ENCODE assay signal across 8 mouse cellular contexts in the genomic region with DNA sequence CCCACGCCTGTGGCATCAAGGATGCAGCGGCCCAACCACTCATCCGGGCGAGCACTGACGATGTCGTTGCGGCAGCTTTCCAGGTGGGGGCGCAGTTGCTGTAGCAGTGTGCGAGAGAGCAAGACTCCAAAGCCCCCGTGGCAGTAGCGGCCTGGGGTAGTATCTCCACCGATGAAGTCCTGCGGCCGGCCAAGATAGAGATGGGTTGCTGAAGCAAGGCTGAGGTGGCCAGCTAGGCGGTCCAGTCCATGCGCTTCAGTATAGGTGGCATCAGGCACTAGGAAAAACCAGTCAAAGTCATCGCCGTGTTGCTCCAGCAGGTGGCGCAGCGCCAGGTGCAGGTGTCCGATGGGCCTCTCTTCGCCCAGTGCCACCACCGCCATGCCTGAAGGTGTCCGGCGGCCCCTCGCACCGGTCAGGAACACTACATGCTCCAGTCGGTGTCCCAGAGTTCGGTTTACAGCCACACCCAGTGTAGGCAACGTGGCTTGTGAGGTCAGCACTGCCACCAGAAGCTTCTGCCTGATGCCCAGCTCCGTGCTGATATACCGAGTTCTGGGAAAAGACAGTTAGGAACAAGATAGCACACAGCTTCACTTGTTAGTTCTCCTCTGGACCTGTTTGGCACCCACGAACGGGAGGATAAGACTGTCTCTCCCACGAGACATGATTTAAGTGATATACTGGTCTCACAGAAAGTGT. TPM values are rescaled to one million over a fixed set of nuclear protein-coding genes. Genes with fewer than 3 reads are reported as not detected.
A peak's percentile ranks its signal among the peaks of the same experiment; 100 is the strongest.
DNase-seq lines count a peak whose midpoint lies in the region; ATAC-seq and TF ChIP-seq lines count a peak whose summit lies in the region.

No protein-coding gene starts in this region.

- TF ChIP-seq EP300 in heart, postnatal 0 days (IDR thresholded peaks at IDR 0.05; ENCODE audit: low read depth): no peak

- peaks cover 23% of the 10 kb centered on the region for H3K36me3 ChIP-seq in erythroblast, embryonic 14.5 days (ENCODE audit: control insufficient read depth)
- H3K36me3 ChIP-seq in heart, postnatal 0 days (replicated peaks; ENCODE audit: control insufficient read depth, insufficient read depth, low read length): peaks cover 29% of the 10 kb centered on the region

- 12% methylated on average over 35 of the region's 35 CpGs for WGBS in heart, postnatal 0 days
- 16% methylated on average over 35 of the region's 35 CpGs for WGBS in lung, adult 2 months

- peak overlapping the region; percentile 42 for H3K4me3 ChIP-seq in erythroblast, embryonic 14.5 days (replicated peaks)
- no peak overlapping the region for H3K4me3 ChIP-seq in heart, postnatal 0 days (ENCODE audit: low read depth, low read length)
- H3K4me3 ChIP-seq in lung, adult 2 months (replicated peaks; ENCODE audit: extremely low read depth, low read depth, low read length): no peak overlapping the region

- no peak overlapping the region for H3K9ac ChIP-seq in heart, postnatal 0 days (replicated peaks; ENCODE audit: low read depth, low read length)

- H3K4me2 ChIP-seq in heart, postnatal 0 days (ENCODE audit: low read depth, low read length): peak overlapping the region; percentile 30

- no peak for TF ChIP-seq POLR2A in lung, adult 2 months (IDR thresholded peaks at IDR 0.05; ENCODE audit: borderline replicate concordance, extremely low read depth, low read depth, low read length)

- TF ChIP-seq CTCF in heart, postnatal 0 days (IDR thresholded peaks at IDR 0.05; ENCODE audit: low read depth): peak; percentile 56
- TF ChIP-seq CTCF in lung, adult 2 months (IDR thresholded peaks at IDR 0.05; ENCODE audit: insufficient read depth, low read length): peak; percentile 62

- DNase-seq in CD8-positive naive resting alpha-beta T cell, adult 2 months (ENCODE audit: low read depth in 2 of 2, low spot score in 2 of 2): peak; percentile 75 to 80
- DNase-seq in brain, adult 2 months (ENCODE audit: low read depth, low spot score): peak; percentile 90
- peak; percentile 64 for DNase-seq in heart, postnatal 0 days (ENCODE audit: low spot score)
- peak; percentile 93 to 95 for DNase-seq in kidney, postnatal 4 days
- peak; percentile 86 for DNase-seq in lung, adult 2 months
- DNase-seq in testis, postnatal 14 days (ENCODE audit: low spot score): peak; percentile 84

- peaks cover 32% of the 10 kb centered on the region for H3K4me1 ChIP-seq in erythroblast, embryonic 14.5 days (ENCODE audit: control insufficient read depth)
- peaks cover 7% of the 10 kb centered on the region; the same call in 1 of the 2 replicates for H3K4me1 ChIP-seq in heart, postnatal 0 days (ENCODE audit: control insufficient read depth, insufficient read depth)
- peaks cover 14% of the 10 kb centered on the region; the same call in 1 of the 2 replicates for H3K4me1 ChIP-seq in lung, adult 2 months (ENCODE audit: control insufficient read depth, insufficient read depth, low read length)

- H3K27ac ChIP-seq in heart, postnatal 0 days (ENCODE audit: low read depth): no peak overlapping the region

- H3K27me3 ChIP-seq in erythroblast, embryonic 14.5 days (ENCODE audit: control insufficient read depth): peaks cover 52% of the 10 kb centered on the region
- H3K27me3 ChIP-seq in heart, postnatal 0 days (ENCODE audit: control insufficient read depth, insufficient read depth, low read length): peaks cover 47% of the 10 kb centered on the region

- ATAC-seq in heart, postnatal 0 days (ENCODE audit: insufficient read depth, low read depth): no peak
- peak; percentile 18 for ATAC-seq in neutrophil, adult 5-6 weeks (ENCODE audit: extremely low read depth, insufficient number of reproducible peaks, low FRiP score, poor library complexity, severe bottlenecking)

- H3K9me3 ChIP-seq in erythroblast, embryonic 14.5 days (ENCODE audit: control insufficient read depth, low read length): no peaks in the 10 kb centered on the region
- H3K9me3 ChIP-seq in heart, postnatal 0 days (replicated peaks; ENCODE audit: control insufficient read depth, low read length): no peaks in the 10 kb centered on the region

RNA-seq across cellular contexts. Expression of gene Chpf, which starts 1.7 kb away (rescaled TPM):
- polyA plus RNA-seq in erythroblast, embryonic 14.5 days (2012): 0.26 and 0.30 TPM in 2 replicates
- total RNA-seq in heart, postnatal 0 days (2014; rRNA removed; ENCODE audit: low replicate concordance): 47.7 and 53.3 TPM in 2 replicates
- 19.1 and 19.3 TPM in 2 replicates for polyA plus RNA-seq in heart, postnatal 0 days (2015; fragmentation: Nextera tagmentation; extraction: Ambion mirVana)
- polyA plus RNA-seq in lung, adult 2 months (2012; rRNA removed): 89.7 and 127 TPM in 2 replicates
- 2.5 and 4.1 TPM in 2 replicates for total RNA-seq in neutrophil, adult 5-6 weeks (2017)

RNA-seq across cellular contexts. Expression of gene Tmem198, which starts 1.9 kb away (rescaled TPM):
- 0.04 and 0.13 TPM in 2 replicates for polyA plus RNA-seq in erythroblast, embryonic 14.5 days (2012)
- not detected in 2 replicates for total RNA-seq in heart, postnatal 0 days (2014; rRNA removed; ENCODE audit: low replicate concordance)
- polyA plus RNA-seq in heart, postnatal 0 days (2015; fragmentation: Nextera tagmentation; extraction: Ambion mirVana): 0.61 and 0.81 TPM in 2 replicates
- 5.2 and 7.4 TPM in 2 replicates for polyA plus RNA-seq in lung, adult 2 months (2012; rRNA removed)
- total RNA-seq in neutrophil, adult 5-6 weeks (2017): 0.35 TPM in 1 of 2 replicates, not detected in the other

RNA-seq across cellular contexts. Expression of gene Asic4, which starts 27.2 kb away (rescaled TPM):
- polyA plus RNA-seq in erythroblast, embryonic 14.5 days (2012): 0.02 TPM in 1 of 2 replicates, not detected in the other
- total RNA-seq in heart, postnatal 0 days (2014; rRNA removed; ENCODE audit: low replicate concordance): not detected in 2 replicates
- polyA plus RNA-seq in heart, postnatal 0 days (2015; fragmentation: Nextera tagmentation; extraction: Ambion mirVana): 0.04 and 0.07 TPM in 2 replicates
- polyA plus RNA-seq in lung, adult 2 months (2012; rRNA removed): 0.05 TPM in 1 of 2 replicates, not detected in the other
- total RNA-seq in neutrophil, adult 5-6 weeks (2017): not detected in 2 replicates

RNA-seq across cellular contexts. Expression of gene Obsl1, which starts 28.8 kb away (rescaled TPM):
- 0.12 and 0.15 TPM in 2 replicates for polyA plus RNA-seq in erythroblast, embryonic 14.5 days (2012)
- total RNA-seq in heart, postnatal 0 days (2014; rRNA removed; ENCODE audit: low replicate concordance): 293 and 367 TPM in 2 replicates
- 45.8 and 46.8 TPM in 2 replicates for polyA plus RNA-seq in heart, postnatal 0 days (2015; fragmentation: Nextera tagmentation; extraction: Ambion mirVana)
- 20.7 and 26.1 TPM in 2 replicates for polyA plus RNA-seq in lung, adult 2 months (2012; rRNA removed)
- not detected in 2 replicates for total RNA-seq in neutrophil, adult 5-6 weeks (2017)

RNA-seq across cellular contexts. Expression of gene Inha, which starts 29.5 kb away (rescaled TPM):
- not detected in 2 replicates for polyA plus RNA-seq in erythroblast, embryonic 14.5 days (2012)
- 5.7 and 8.2 TPM in 2 replicates for total RNA-seq in heart, postnatal 0 days (2014; rRNA removed; ENCODE audit: low replicate concordance)
- 6.4 and 7.3 TPM in 2 replicates for polyA plus RNA-seq in heart, postnatal 0 days (2015; fragmentation: Nextera tagmentation; extraction: Ambion mirVana)
- polyA plus RNA-seq in lung, adult 2 months (2012; rRNA removed): 13.6 and 14.3 TPM in 2 replicates
- total RNA-seq in neutrophil, adult 5-6 weeks (2017): not detected in 2 replicates

Comparison
In these comparisons a context has a peak if more than half of its experiments do, and no peak if none do; other contexts are left out.
1. RNA of gene Chpf, which starts 1.7 kb away (polyA plus RNA-seq): 89.7 to 127 TPM in lung, adult 2 months and 19.1 to 19.3 TPM in heart, postnatal 0 days; 0.26 to 0.30 TPM in erythroblast, embryonic 14.5 days; every median in the first group is over 10 times any median in the second.
2. Peak in every context shown above with its lines, with median percentiles within 50 percentile points of each other: DNase-seq.